Mouse (Mus musculus) small intestine, adult 2 months (tissue): ENCODE measurements around the gene Hes7. TPM values are rescaled to one million over a fixed set of nuclear protein-coding genes. Genes with fewer than 3 reads are reported as not detected.
A peak's percentile ranks its signal among the peaks of the same experiment; 100 is the strongest.

ENCODE experiments used
- H3K27ac ChIP-seq: fragments of 200-500 bp; 2 replicates; pipeline ENCODE4 v1.5.1; 2012; ENCODE audit warnings: low read depth, low read length, control low read depth, inconsistent platforms; ENCODE audit not compliant: insufficient read depth
- H3K27me3 ChIP-seq: fragments of 200-500 bp; 2 replicates; pipeline ENCODE4 v1.6.1; 2012; ENCODE audit warnings: mild to moderate bottlenecking, moderate library complexity, low read length, inconsistent platforms; ENCODE audit not compliant: control insufficient read depth, insufficient read depth
- H3K36me3 ChIP-seq: fragments of 200-500 bp; 2 replicates; pipeline ENCODE4 v1.6.1; 2012; ENCODE audit warnings: mild to moderate bottlenecking, low read length, control low read depth, inconsistent platforms; ENCODE audit not compliant: control insufficient read depth, insufficient read depth
- H3K4me1 ChIP-seq: fragments of 200-500 bp; 2 replicates; pipeline ENCODE4 v1.6.1; 2012; ENCODE audit warnings: low read length, inconsistent platforms, mixed read lengths; ENCODE audit not compliant: control insufficient read depth, insufficient read depth, insufficient read length
- H3K4me3 ChIP-seq: fragments of 200-500 bp; 2 replicates; pipeline ENCODE4 v1.5.1; 2012; ENCODE audit warnings: low read depth, mild to moderate bottlenecking, control low read depth, inconsistent platforms, low read length, moderate library complexity
- CTCF ChIP-seq: fragments of 200-500 bp; IDR thresholded peaks from 2 replicates; pipeline ENCODE4 v1.5.1; 2012; ENCODE audit warnings: low read depth, mild to moderate bottlenecking, control low read depth, inconsistent platforms, low read length, moderate library complexity, mixed read lengths; ENCODE audit not compliant: insufficient replicate concordance, insufficient read length; ENCODE audit errors: extremely low read depth
- POLR2A ChIP-seq: fragments of 200-500 bp; IDR thresholded peaks from 2 replicates; pipeline ENCODE4 v1.6.1; 2012; ENCODE audit warnings: low read depth, mild to moderate bottlenecking, control low read depth, inconsistent platforms, low read length, moderate library complexity
- WGBS: fragments of 180-500 bp; shearing (Covaris S2); methylation state at CpG from one replicate; pipeline ENCODE4 v1.1.7; 2018; 5-methylcytosine and 5-hydroxymethylcytosine counted together
- polyA plus RNA-seq: library from polyadenylated mRNA; depleted of rRNA; stranded (reverse); fragments of >200 nt; gene quantifications from 2 replicates; pipeline ENCODE4 v1.2.3, GENCODE M21; 2012; rRNA removed

Hes7 gene
- polyA plus RNA-seq: 1.1 and 1.7 TPM in 2 replicates

DNA sequence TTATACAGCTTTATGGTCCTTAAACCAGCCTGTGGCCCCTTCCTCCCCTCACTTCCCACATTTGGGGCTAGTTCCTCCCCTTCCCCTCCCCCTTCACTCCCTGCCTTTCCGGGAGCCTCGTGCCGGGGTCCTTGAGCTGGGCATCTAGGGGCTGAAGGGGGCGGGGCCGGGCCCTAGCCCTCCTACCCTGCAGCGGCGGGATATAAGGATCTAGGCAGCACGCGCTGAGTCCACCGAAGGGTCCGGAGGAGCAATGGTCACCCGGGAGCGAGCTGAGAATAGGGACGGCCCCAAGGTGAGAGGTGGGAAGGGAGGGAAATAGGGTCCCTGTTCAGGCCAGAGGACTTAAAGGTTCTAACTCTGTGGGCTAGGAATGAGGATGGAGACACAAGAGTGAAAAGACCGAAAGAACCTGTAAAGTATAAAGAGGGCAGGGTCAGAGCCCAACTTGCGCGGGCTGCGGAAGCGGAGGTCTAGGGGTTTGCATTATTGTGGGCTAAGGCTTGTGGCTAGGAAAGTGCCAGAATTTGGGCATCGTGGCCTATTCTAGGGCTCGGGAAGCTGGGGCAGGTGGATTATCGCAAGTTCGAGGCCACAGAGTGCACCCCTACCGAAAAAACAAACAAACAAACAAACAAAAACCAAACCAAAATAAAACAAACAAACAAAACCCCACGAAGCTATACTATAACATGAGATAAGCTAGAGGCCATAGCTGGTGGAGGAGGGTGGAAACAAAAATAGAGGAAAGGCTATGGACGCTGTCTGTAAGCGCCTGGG is at the start of gene Hes7:
TSS of gene Hes7 (plus strand) at position 184 of the 780 bp plus-strand sequence.
- WGBS: 23% methylated on average over 27 of the region's 27 CpGs
- no peak for TF ChIP-seq CTCF
- TF ChIP-seq POLR2A: no peak
- Histone ChIP-seq H3K4me3 (peak within 1 kb of the TSS; percentile 63), H3K4me1 (peaks cover 5% of the 10 kb centered on the region), H3K36me3 (no peaks in the 10 kb centered on the region), H3K27ac (no peak within 1 kb of the TSS), H3K27me3 (no peaks in the 10 kb centered on the region)

DNA sequence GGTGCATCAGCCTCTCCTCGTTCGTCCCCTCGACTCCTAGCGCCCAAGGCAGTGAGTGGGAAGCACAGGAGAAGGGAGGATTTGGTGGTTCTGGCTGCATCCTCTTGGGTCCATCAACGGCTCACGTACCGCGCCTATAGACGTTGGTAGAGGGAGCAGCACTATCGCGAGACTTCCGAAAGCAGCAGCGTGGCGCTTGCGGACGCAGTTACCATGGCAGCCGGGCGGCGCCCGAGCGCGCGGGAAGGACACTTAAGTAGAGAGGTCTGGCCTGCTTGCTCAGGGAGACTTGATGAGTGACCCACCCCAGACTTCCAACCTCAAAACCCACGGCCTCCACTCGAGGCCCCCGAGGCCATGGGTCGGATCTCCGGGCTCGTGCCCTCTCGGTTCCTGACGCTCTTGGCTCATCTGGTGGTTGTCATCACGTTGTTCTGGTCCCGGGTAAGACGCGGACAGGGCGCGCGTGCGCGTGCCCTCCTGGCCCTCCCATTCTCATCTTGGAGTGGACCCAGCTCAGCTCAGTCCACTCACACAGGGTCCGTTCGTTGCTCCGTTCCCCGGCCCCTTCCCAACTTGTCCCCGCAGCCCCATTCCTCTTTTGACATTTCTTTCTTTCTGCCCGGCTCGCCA is 49.5 kb upstream of the Hes7 start, which contains the start of gene Tmem107:
TSS of gene Tmem107 (plus strand) at position 217 of the 633 bp plus-strand sequence.
- H3K4me3 ChIP-seq: peak within 1 kb of the TSS; percentile 74
- WGBS: under 1% methylated on average over 47 of the region's 47 CpGs
- peak within 1 kb of the TSS; percentile 60 for H3K27ac ChIP-seq

DNA sequence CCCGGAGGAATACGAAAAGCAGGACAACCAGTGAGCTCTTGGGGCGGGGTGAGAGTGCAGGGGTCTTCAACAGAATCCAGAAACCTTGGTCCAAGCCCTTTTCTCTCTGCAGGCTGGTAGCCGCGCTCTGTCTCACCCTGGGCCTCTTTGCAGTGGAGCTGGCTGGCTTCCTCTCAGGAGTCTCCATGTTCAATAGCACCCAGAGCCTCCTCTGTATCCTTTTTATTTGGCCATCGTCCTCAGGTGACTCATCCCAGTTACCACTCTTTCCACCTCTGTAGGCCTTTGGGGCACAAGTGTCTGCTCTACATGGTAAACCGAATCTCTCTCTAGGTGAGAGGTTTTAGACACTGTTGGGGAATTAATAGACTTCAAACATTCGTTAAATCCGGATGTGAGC is 48.9 kb upstream of the Hes7 start:
- Histone ChIP-seq H3K4me3 (peak overlapping the region; percentile 74), H3K27ac (peak overlapping the region; percentile 60; the same call in 1 of the 2 replicates), H3K27me3 (no peaks in the 10 kb centered on the region), H3K4me1 (peaks cover 8% of the 10 kb centered on the region; the same call in 1 of the 2 replicates), H3K36me3 (no peaks in the 10 kb centered on the region)
- no peak for TF ChIP-seq POLR2A
- no peak for TF ChIP-seq CTCF
- 36% methylated on average over 9 of the region's 9 CpGs for WGBS

More for the DNA sequence above, 49.5 kb upstream of the Hes7 start, which contains the start of gene Tmem107:
- peaks cover 10% of the 10 kb centered on the region; the same call in 1 of the 2 replicates for H3K4me1 ChIP-seq
- no peaks in the 10 kb centered on the region for H3K27me3 ChIP-seq
- no peaks in the 10 kb centered on the region for H3K36me3 ChIP-seq
- TF ChIP-seq CTCF (no peak), POLR2A (peak; percentile 85)

DNA sequence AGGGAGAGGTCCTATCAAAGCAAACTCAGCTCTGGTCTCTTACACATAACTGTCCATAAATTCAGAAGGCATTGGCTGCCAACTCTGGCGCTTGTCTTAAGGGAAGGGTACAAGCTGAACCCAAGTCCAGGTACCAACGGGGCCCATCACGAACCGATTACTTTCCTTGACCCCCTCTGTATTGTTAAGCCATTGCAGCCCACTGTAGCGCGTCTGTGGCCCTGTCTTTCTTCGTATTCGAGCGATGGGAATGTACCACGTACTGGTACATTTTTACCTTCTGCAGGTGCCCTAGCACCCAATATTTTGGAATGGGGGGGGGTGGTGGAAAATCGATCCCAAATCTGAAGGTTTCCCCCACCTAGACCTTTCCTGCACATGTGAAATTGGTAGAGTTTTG is 48.0 kb upstream of the Hes7 start:
- Histone ChIP-seq H3K27ac (no peak overlapping the region), H3K27me3 (no peaks in the 10 kb centered on the region), H3K4me3 (no peak overlapping the region), H3K4me1 (peaks cover 5% of the 10 kb centered on the region; the same call in 1 of the 2 replicates), H3K36me3 (no peaks in the 10 kb centered on the region)
- WGBS: 88% methylated on average over 11 of the region's 11 CpGs
- TF ChIP-seq POLR2A (no peak), CTCF (no peak)

DNA sequence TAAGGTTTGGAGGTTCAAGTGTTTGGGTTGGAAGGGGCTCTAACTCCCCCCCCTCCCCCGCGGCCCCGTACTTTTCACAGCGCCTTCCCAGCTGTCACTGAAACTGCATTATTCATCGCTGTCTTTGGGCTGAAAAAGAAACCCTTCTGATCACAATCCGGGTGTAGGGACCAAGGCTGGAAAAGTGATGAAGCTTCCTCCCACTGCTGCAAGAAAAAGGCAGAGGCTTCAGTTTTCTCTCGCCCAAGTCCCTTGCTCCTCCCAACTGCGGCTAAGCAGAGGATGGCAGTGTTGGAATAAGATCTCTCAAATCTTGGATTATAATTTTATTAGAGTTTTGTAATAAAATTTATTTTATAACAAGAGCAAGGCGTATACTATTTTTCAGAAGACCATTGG is 47.5 kb upstream of the Hes7 start:
- H3K27ac ChIP-seq: no peak overlapping the region

DNA sequence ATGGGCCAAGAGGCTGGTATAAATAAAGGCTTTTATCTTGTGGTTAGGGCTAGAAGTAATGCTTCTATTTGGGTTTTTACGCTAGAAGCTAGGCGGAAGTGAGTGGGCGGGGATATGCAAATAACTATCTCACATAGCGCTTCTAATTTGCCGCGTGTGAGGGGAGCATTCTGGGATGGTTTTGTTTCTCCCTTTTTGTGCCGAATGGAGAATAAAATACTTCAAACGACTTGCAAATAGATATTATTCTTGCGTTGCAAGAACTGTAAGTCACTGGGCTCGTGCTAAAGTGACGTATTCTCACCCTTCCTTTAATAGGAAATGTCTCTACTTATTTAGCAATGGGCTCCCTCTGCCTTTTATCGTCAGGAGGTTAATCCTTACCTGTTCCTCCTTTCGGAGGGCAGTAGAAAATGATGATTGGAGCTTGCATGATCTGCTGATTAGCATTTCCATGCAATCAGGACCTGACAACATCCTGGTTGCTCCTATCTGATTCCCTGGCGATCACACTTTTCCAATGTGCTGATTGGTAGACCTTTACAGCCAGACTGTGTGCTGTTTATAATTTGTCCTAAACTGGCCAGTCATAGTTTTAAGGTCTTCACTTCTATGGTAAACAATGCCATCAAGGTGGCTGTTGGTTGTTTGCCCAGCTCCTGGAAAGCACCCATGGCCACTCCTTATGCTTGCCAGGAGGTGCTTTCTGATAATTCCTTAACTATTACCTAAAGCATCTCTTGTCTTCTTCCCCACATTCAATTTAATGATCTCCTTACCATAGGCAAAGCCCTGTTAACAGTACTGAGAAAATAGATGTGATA is 46.9 kb upstream of the Hes7 start:
- H3K4me3 ChIP-seq: no peak overlapping the region
- TF ChIP-seq POLR2A (no peak), CTCF (no peak)
- under 1% methylated on average over 14 of the region's 14 CpGs for WGBS

More for the DNA sequence above, 47.5 kb upstream of the Hes7 start:
- TF ChIP-seq CTCF: no peak
- no peak for TF ChIP-seq POLR2A
- Histone ChIP-seq H3K4me1 (peaks cover 5% of the 10 kb centered on the region; the same call in 1 of the 2 replicates), H3K27me3 (no peaks in the 10 kb centered on the region), H3K4me3 (peak overlapping the region; percentile 43), H3K36me3 (no peaks in the 10 kb centered on the region)
- 7% methylated on average over 9 of the region's 9 CpGs for WGBS

More for the DNA sequence above, 46.9 kb upstream of the Hes7 start:
- Histone ChIP-seq H3K4me1 (peaks cover 5% of the 10 kb centered on the region; the same call in 1 of the 2 replicates), H3K27me3 (no peaks in the 10 kb centered on the region), H3K27ac (peak overlapping the region; percentile 68), H3K36me3 (no peaks in the 10 kb centered on the region)
